Mouse (Mus musculus) layer of hippocampus, adult 9-10 months (tissue): Measurements from ENCODE around the gene Csad.
A peak's percentile ranks its signal among the peaks of the same experiment; 100 is the strongest.
"Not testable (repeated sequence)": the region's sequence is repeated elsewhere in the genome, so short reads cannot be mapped to it uniquely, and the experiment has no call there.

Experiments
- DNase-seq: peaks from one replicate; pipeline ENCODE4 v3.0.0; 2022; ENCODE audit warnings: low spot score

Csad gene

GRCm38 (mm10) chr15:102160415-102161060 lies 44.0 kb downstream of the Csad start:
- no peak for DNase-seq

GRCm38 (mm10) chr15:102156836-102157235 lies 47.7 kb downstream of the Csad start:
- no peak for DNase-seq

DNA sequence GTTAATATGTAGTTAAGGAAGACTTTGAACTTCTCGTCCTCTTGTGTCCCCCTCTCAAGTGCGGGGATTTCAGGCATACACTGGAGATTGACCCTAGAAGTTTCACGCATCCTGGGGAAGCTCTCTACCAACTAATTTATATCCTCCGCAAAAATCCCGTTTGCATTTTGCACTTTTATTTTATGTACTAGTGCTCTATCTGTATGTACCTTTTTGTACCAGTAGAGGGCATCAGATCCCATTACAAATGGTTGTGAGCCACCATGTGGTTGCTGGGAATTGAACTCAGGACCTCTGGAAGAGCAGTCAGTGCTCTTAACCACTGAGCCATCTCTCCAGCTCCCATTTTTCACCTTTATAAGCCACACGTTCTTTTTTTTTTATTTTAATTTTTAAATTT lies 49.5 kb downstream of the Csad start:
- DNase-seq, result not testable (repeated sequence)

DNA sequence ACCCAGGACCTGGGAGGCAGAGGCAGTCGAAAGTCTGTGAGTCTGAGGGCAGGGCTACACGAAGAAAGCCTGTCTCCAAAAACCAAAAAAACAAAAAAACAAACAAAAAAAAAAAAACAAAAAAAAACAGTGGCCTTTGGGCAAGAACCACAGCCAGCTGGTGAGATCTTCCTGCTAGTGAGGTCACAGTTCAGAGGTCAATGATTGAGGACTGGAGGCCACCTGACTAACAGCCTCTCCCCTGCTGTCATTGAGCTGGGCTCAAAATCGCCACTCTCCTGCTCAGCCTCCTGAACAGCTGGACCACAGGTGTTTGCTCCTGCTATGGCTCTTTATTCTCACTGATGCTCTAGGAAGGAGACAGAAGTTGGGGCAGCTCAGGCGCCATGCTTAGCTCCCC lies 51.9 kb downstream of the Csad start:
- no peak for DNase-seq

- DNase-seq, result no peak
These were observed 54.0 kb downstream of the Csad start, which contains the start of gene Soat2 for GRCm38 (mm10) chr15:102150301-102151135. Soat2 (plus strand) TSS chr15:102150526.

DNA sequence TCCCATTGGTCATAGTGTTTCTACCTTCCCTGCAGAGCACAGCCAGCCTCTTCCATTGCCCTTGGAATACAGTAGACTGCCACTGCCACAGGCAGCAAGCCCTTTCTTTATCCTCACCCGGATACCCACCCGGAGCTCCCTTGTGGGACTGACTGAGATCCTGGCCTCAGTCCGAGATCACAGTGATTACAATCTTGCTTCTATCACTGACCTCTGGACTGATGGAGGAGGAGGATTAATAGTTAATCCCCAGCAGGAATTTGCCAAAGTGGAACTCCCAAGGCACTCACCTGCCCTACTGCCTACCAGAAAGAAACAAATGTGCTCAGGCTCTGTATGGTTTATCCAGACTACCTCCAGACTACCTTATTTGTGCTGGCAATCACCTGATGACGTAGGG lies 55.0 kb downstream of the Csad start:
- DNase-seq, result no peak

DNA sequence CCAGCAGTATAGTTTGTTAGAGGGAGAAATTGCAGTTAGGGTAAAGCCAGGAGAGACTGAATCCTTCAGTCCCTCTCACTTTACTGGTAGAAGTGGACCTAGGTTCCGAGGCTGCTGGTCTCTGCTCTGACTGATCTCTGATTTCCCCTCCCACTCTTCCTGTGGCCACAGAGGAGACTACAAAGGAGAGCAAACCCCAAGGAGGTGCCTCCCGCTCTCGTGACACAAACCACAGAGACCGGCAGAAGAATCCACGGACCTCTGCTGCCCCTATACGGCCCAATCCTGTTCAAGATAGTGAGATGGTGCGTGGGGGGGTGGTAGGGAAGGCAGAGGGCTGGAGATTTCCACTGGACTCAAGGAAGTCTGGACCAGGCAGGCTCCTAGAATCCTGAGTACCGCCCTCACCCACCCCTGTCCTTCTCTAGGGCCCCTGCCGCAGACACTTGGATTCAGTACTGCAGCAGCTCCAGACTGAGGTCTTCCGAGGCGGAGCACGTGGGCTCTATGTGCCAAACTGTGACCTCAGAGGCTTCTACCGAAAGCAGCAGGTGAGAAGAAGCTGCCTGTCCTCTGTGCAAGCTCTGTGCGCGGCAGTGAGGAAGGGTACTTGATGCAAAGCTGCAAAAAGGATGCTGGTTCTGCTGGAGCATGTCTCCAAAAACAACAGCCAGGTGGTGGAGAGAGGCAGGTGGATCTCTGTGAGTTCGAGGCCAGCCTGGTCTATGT lies 56.7 kb downstream of the Csad start:
- no peak for DNase-seq

DNA sequence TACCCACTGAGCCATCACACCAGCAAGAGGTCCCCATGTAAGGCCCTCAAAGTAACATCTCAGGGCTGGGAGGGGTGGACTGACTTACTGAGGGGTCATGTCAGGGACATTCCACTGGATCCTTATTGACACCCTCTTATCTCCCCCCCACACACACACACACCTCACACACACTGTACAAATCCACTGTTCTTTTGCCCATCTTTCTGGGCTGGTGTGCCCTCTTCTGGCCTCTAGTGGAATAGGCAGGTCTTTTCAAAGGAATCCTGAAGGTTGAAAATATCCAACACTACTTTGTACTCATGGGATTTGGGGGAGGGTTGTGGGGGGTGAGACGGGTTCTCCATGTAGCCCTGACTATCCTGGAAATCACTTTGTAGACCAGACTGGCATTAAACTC lies 57.6 kb downstream of the Csad start:
- no peak for DNase-seq

GRCm38 (mm10) chr15:102146089-102146488 lies 58.4 kb downstream of the Csad start:
- DNase-seq, result no peak

DNA sequence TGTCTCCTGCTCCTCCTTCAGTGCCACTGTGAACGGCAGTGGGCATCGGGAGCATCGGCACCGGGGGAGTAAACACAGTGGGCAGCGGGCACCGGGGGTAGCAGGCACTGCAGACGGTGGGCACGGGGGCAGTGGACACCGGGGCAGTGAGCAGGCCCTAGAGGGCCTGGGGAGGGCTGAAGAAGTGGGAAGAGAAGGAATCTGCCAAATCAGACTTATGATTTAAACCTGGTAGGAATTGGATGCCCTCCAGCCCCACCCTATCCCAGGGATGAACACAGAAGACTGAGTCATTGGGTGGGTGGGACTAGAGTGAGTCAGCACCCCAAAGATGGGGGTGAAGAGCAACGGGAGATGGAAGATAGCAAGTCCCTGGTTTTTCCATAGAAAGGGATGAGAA lies 59.2 kb downstream of the Csad start:
- DNase-seq, result no peak

DNA sequence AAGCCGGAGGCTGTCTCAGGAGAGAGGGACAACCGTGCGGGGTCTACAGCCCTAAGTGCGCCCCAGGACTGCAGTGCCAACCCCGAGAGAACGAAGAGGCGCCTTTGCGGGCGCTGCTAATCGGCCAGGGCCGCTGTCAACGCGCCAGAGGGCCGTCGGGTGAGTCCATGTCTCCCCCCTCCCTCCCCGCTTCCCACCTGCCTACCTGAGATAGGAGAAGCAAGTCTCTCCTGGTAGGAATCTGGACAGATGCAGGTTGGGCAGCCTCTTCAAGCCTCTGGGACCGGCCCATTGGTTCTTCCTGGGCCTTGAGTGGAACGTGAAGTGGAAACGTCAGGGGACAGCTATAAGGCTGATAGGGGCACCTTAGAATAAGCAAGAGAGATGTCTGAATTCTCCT lies 59.8 kb downstream of the Csad start:
- DNase-seq, result no peak

DNA sequence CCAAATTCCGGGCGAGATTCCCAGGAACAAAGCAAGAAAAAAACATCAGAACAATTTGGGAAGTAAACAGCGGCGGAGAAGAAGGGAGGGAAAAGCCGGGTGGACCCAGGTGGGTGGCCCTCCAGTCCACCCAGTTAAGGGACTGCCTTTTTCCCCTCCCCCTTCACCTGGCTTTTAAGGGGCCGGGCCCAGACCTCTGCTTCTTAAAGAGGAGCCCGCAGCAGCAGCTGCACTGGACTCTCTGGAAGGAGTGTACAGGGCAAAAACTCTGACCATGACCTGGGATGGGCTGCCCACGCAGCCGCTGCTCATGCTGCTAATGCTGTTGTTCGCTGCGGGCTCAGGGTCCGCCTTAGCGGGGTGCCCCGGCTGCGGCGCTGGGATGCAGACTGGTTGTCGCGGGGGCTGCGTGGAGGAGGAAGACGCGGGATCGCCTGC lies 60.2 kb downstream of the Csad start, which contains the start of gene Igfbp6:
Igfbp6 (plus strand) TSS at position 89 of the 438 bp plus-strand sequence.
- no peak for DNase-seq

DNA sequence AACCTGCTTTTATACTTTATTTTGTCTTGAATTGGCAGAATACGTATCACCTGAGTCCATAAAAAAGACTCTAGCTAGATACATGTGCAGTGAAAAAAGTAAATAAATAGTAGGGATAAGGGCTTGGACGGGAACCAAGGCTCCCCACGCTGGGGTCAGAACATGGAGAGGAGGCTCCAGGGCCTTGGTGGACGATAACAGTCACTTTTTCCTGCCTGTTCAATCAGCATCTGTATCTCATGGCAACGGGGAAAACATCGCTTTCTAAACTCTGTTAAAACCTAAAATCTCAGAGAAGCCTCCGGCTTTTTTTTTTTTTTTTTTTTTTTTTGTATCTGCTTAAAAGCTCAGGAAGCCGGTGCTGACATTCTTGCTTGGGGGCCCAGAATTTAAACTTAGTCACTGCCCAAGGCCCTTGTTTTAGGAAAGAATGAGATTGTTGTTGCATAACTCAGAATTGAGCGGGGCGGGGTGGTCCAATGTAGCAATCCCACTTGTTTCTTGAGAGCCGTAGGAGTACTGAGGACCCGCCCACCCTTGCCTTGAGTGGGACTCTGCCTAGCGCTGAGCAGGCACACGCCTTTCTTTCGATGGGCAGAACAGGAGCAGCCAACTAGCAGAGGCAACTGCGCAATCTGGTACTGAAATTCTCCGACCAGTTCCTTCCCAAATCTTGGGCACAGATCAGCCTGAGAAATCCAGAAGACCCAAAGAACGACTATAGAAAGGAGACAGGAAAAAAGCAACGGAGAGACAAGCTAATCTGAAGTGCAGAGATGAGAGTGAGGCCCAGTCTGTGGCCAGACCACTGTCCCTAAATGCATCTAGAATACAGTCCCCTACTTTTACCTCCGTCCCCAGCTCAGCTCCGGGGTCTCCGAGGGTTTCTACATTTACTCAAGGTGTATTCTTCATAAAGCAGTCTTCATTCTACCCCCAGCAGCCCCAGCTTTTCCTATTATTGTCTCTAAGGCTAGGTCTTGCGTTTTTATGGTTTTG lies 61.3 kb downstream of the Csad start:
- DNase-seq, result no peak

GRCm38 (mm10) chr15:102141120-102141519 lies 63.4 kb downstream of the Csad start:
- no peak for DNase-seq

- peak; percentile 93 for DNase-seq
These were observed 68.3 kb downstream of the Csad start, which contains the start of gene Spryd3 for GRCm38 (mm10) chr15:102136129-102136758. Spryd3 (minus strand) TSS chr15:102136234.

DNA sequence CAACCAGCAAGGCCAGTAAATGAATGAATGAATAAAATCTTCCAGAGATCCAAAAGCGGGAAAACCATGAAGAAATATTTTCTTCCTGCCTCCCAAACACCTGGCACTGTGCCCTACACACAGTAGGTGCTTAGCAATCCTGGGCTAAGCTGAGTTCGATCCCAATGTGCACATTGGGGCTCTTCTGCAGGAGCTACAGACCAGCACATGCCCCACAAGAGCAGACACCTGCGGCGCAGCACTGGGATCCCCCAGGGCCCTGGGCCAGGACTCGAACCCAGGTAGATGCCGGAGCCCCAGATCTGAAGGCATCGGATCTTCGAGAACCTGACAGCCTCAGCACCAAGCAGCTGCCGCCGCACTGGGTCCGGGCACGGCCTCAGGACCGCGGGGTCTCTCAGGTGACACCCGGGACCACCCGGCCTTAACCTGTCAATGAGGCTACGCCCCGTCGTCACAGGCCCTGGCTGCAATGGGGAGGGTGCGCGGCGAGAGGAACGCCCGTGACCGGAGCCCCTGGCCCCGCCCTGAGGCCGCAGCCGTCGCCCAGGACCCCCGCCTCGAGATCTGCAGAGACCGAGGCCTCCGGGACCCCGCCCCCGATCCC lies 68.9 kb downstream of the Csad start:
- DNase-seq, result no peak

DNA sequence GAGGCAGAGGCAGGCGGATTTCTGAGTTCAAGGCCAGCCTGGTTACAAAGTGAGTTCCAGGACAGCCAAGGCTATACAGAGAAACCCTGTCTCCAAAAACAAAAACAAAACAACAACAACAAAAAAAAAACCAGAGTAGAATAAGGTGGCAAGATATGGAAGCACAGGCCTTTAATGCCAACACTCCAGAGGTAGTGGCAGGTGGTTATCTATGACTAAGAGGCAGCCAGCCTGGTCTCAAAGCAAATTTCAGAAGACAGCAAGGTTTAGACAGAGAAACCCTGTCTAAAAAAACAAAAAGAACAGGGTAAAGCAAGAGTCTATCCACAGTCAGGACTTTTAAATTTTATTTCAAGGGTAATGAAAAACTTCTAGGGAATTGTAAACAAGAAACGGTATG lies 69.8 kb downstream of the Csad start:
- no peak for DNase-seq

- no peak for DNase-seq
These were observed 71.2 kb downstream of the Csad start for GRCm38 (mm10) chr15:102133314-102133713.
